Mouse (Mus musculus) liver, embryonic 12.5 days (tissue): ENCODE measurements at regions not wholly inside any gene's neighbourhood (a gene's known extent, or its start where the extent isn't known, plus 50 kb on each side); places are given as distances from the start of the nearest gene placed in this dataset.
A peak's percentile ranks its signal among the peaks of the same experiment; 100 is the strongest.

Experiments
- ATAC-seq: fragments of 200-750 bp; cut with Nextera tagmentation; 2 replicates; pipeline ENCODE4 v1.8.0; 2017; ENCODE audit warnings: moderate number of reproducible peaks, mild to moderate bottlenecking, moderate library complexity
- H3K27ac ChIP-seq: fragments of 300-500 bp; sonication (generic); 2 replicates; pipeline ENCODE4 v1.5.1; 2016; ENCODE audit warnings: mild to moderate bottlenecking
- H3K27me3 ChIP-seq: fragments of 300-500 bp; sonication (generic); replicated peaks from 2 replicates; pipeline ENCODE4 v1.6.1; 2016; ENCODE audit warnings: mild to moderate bottlenecking, moderate library complexity
- H3K36me3 ChIP-seq: fragments of 300-500 bp; sonication (generic); 2 replicates; pipeline ENCODE4 v1.6.1; 2016; ENCODE audit warnings: mild to moderate bottlenecking, moderate library complexity
- H3K4me1 ChIP-seq: fragments of 300-500 bp; sonication (generic); 2 replicates; pipeline ENCODE4 v1.6.1; 2016
- H3K4me2 ChIP-seq: fragments of 300-500 bp; sonication (generic); 2 replicates; pipeline ENCODE4 v1.6.1; 2016; ENCODE audit warnings: mild to moderate bottlenecking, moderate library complexity
- H3K4me3 ChIP-seq: fragments of 300-500 bp; sonication (generic); 2 replicates; pipeline ENCODE4 v1.5.1; 2016; ENCODE audit warnings: mild to moderate bottlenecking, moderate library complexity
- H3K9ac ChIP-seq: fragments of 300-500 bp; sonication (generic); 2 replicates; pipeline ENCODE4 v1.6.1; 2016; ENCODE audit warnings: mild to moderate bottlenecking, moderate library complexity
- H3K9me3 ChIP-seq: fragments of 300-500 bp; sonication (generic); replicated peaks from 2 replicates; pipeline ENCODE4 v1.6.1; 2016; ENCODE audit warnings: mild to moderate bottlenecking, moderate library complexity
- WGBS: fragments of 180-500 bp; shearing (Covaris S2); methylation state at CpG from one replicate; pipeline ENCODE4 v1.1.7; 2016; ENCODE audit not compliant: insufficient replicate concordance; 5-methylcytosine and 5-hydroxymethylcytosine counted together

GRCm38 (mm10) chr9:95331275-95331674, 75.2 kb downstream of the Chst2 start:
- Histone ChIP-seq H3K9ac (no peak overlapping the region), H3K9me3 (no peaks in the 10 kb centered on the region), H3K36me3 (no peaks in the 10 kb centered on the region), H3K27ac (no peak overlapping the region), H3K4me2 (no peak overlapping the region), H3K27me3 (no peaks in the 10 kb centered on the region), H3K4me1 (peaks cover 8% of the 10 kb centered on the region), H3K4me3 (no peak overlapping the region)
- no peak for ATAC-seq
- WGBS, result 49% methylated on average over 2 of the region's 2 CpGs

- Histone ChIP-seq H3K9ac (no peak overlapping the region), H3K27me3 (no peaks in the 10 kb centered on the region), H3K27ac (no peak overlapping the region), H3K4me1 (peaks cover 8% of the 10 kb centered on the region), H3K9me3 (no peaks in the 10 kb centered on the region), H3K4me3 (no peak overlapping the region), H3K36me3 (no peaks in the 10 kb centered on the region), H3K4me2 (no peak overlapping the region)
- 63% methylated on average over 7 of the region's 7 CpGs for WGBS
- no peak for ATAC-seq
Measured at GRCm38 (mm10) chr9:95330097-95330496, 76.4 kb downstream of the Chst2 start.

GRCm38 (mm10) chr9:95329053-95329430, 77.5 kb downstream of the Chst2 start:
- no peaks in the 10 kb centered on the region for H3K9me3 ChIP-seq
- WGBS, result 54% methylated on average over 9 of the region's 9 CpGs
- no peak overlapping the region for H3K9ac ChIP-seq
- ATAC-seq, result no peak
- peaks cover 8% of the 10 kb centered on the region for H3K4me1 ChIP-seq
- H3K27me3 ChIP-seq, result no peaks in the 10 kb centered on the region
- H3K27ac ChIP-seq, result no peak overlapping the region
- no peak overlapping the region for H3K4me2 ChIP-seq
- H3K4me3 ChIP-seq, result no peak overlapping the region
- H3K36me3 ChIP-seq, result no peaks in the 10 kb centered on the region

GRCm38 (mm10) chr9:95328261-95329052, 78.1 kb downstream of the Chst2 start:
- 0 out of 2 replicates have a peak, but pooled peaks have one; percentile 24 for ATAC-seq
- H3K27me3 ChIP-seq, result no peaks in the 10 kb centered on the region
- H3K9me3 ChIP-seq, result no peaks in the 10 kb centered on the region
- no peak overlapping the region for H3K4me3 ChIP-seq
- no peaks in the 10 kb centered on the region for H3K36me3 ChIP-seq
- 47% methylated on average over 11 of the region's 15 CpGs for WGBS
- no peak overlapping the region for H3K9ac ChIP-seq
- no peak overlapping the region for H3K27ac ChIP-seq
- peaks cover 8% of the 10 kb centered on the region for H3K4me1 ChIP-seq
- H3K4me2 ChIP-seq, result peak overlapping the region; percentile 27

GRCm38 (mm10) chr9:95327771-95328170, 78.8 kb downstream of the Chst2 start:
- no peak overlapping the region for H3K9ac ChIP-seq
- ATAC-seq, result no peak
- H3K27me3 ChIP-seq, result no peaks in the 10 kb centered on the region
- H3K4me3 ChIP-seq, result no peak overlapping the region
- no peaks in the 10 kb centered on the region for H3K36me3 ChIP-seq
- no peak overlapping the region for H3K4me2 ChIP-seq
- no peak overlapping the region for H3K27ac ChIP-seq
- WGBS, result 45% methylated on average over 3 of the region's 3 CpGs
- H3K9me3 ChIP-seq, result no peaks in the 10 kb centered on the region
- peaks cover 8% of the 10 kb centered on the region for H3K4me1 ChIP-seq

GRCm38 (mm10) chr9:95323622-95324021, 82.9 kb downstream of the Chst2 start:
- H3K4me2 ChIP-seq, result no peak overlapping the region
- H3K4me1 ChIP-seq, result peaks cover 8% of the 10 kb centered on the region
- H3K4me3 ChIP-seq, result no peak overlapping the region
- H3K9me3 ChIP-seq, result no peaks in the 10 kb centered on the region
- no peaks in the 10 kb centered on the region for H3K27me3 ChIP-seq
- no peak overlapping the region for H3K27ac ChIP-seq
- ATAC-seq, result no peak
- no peaks in the 10 kb centered on the region for H3K36me3 ChIP-seq
- H3K9ac ChIP-seq, result no peak overlapping the region
- WGBS, result 69% methylated on average over 7 of the region's 7 CpGs

GRCm38 (mm10) chr9:95322893-95323292, 83.6 kb downstream of the Chst2 start:
- peaks cover 2% of the 10 kb centered on the region; the same call in 1 of the 2 replicates for H3K4me1 ChIP-seq
- H3K36me3 ChIP-seq, result no peaks in the 10 kb centered on the region
- no peaks in the 10 kb centered on the region for H3K27me3 ChIP-seq
- H3K27ac ChIP-seq, result no peak overlapping the region
- H3K4me3 ChIP-seq, result no peak overlapping the region
- no peak overlapping the region for H3K9ac ChIP-seq
- H3K4me2 ChIP-seq, result no peak overlapping the region
- no peaks in the 10 kb centered on the region for H3K9me3 ChIP-seq
- WGBS, result 70% methylated on average over 5 of the region's 5 CpGs
- ATAC-seq, result no peak

- WGBS, result 75% methylated on average over 2 of the region's 2 CpGs
- Histone ChIP-seq H3K36me3 (no peaks in the 10 kb centered on the region), H3K4me3 (no peak overlapping the region), H3K27ac (no peak overlapping the region), H3K9me3 (no peaks in the 10 kb centered on the region), H3K27me3 (no peaks in the 10 kb centered on the region), H3K4me1 (no peaks in the 10 kb centered on the region), H3K9ac (no peak overlapping the region), H3K4me2 (no peak overlapping the region)
- no peak for ATAC-seq
Measured at GRCm38 (mm10) chr9:95322031-95322430, 84.5 kb downstream of the Chst2 start.

GRCm38 (mm10) chr9:95318926-95319325, 87.6 kb downstream of the Chst2 start:
- Histone ChIP-seq H3K4me3 (no peak overlapping the region), H3K9me3 (no peaks in the 10 kb centered on the region)
- ATAC-seq, result no peak

GRCm38 (mm10) chr9:95316726-95317125, 89.8 kb downstream of the Chst2 start:
- Histone ChIP-seq H3K4me1 (no peaks in the 10 kb centered on the region), H3K36me3 (no peaks in the 10 kb centered on the region), H3K9ac (no peak overlapping the region), H3K4me3 (no peak overlapping the region), H3K27me3 (no peaks in the 10 kb centered on the region), H3K4me2 (no peak overlapping the region), H3K27ac (no peak overlapping the region), H3K9me3 (no peaks in the 10 kb centered on the region)
- no peak for ATAC-seq
- WGBS, result 42% methylated on average over 8 of the region's 8 CpGs

More at GRCm38 (mm10) chr9:95318926-95319325, 87.6 kb downstream of the Chst2 start:
- Histone ChIP-seq H3K36me3 (no peaks in the 10 kb centered on the region), H3K27me3 (no peaks in the 10 kb centered on the region), H3K4me1 (no peaks in the 10 kb centered on the region), H3K9ac (no peak overlapping the region), H3K4me2 (no peak overlapping the region), H3K27ac (no peak overlapping the region)
- 79% methylated on average over 9 of the region's 9 CpGs for WGBS

- no peak overlapping the region for H3K9ac ChIP-seq
- no peaks in the 10 kb centered on the region for H3K27me3 ChIP-seq
- no peak overlapping the region for H3K4me2 ChIP-seq
- H3K36me3 ChIP-seq, result no peaks in the 10 kb centered on the region
- ATAC-seq, result no peak
- H3K4me1 ChIP-seq, result no peaks in the 10 kb centered on the region
- WGBS, result 35% methylated on average over 4 of the region's 4 CpGs
- no peak overlapping the region for H3K27ac ChIP-seq
- H3K4me3 ChIP-seq, result no peak overlapping the region
- no peaks in the 10 kb centered on the region for H3K9me3 ChIP-seq
Measured at GRCm38 (mm10) chr9:95315080-95315479, 91.4 kb downstream of the Chst2 start.

- Histone ChIP-seq H3K4me3 (no peak overlapping the region), H3K27me3 (no peaks in the 10 kb centered on the region), H3K27ac (no peak overlapping the region), H3K4me2 (no peak overlapping the region), H3K9ac (no peak overlapping the region), H3K4me1 (no peaks in the 10 kb centered on the region), H3K9me3 (no peaks in the 10 kb centered on the region), H3K36me3 (no peaks in the 10 kb centered on the region)
- WGBS, result 52% methylated on average over 3 of the region's 3 CpGs
- ATAC-seq, result no peak
Measured at GRCm38 (mm10) chr9:95311671-95312070, 94.9 kb downstream of the Chst2 start.

GRCm38 (mm10) chr9:95289008-95289407, 117.5 kb downstream of the Chst2 start:
- H3K27me3 ChIP-seq, result no peaks in the 10 kb centered on the region; the same call in 1 of the 2 replicates
- no peak overlapping the region for H3K9ac ChIP-seq
- no peaks in the 10 kb centered on the region for H3K9me3 ChIP-seq
- H3K4me2 ChIP-seq, result no peak overlapping the region
- no peak for ATAC-seq
- no peak overlapping the region for H3K4me3 ChIP-seq
- H3K4me1 ChIP-seq, result no peaks in the 10 kb centered on the region
- H3K27ac ChIP-seq, result no peak overlapping the region
- H3K36me3 ChIP-seq, result no peaks in the 10 kb centered on the region
